Mouse (Mus musculus): ENCODE measurements at regions not wholly inside any gene's neighbourhood (a gene's known extent, or its start where the extent isn't known, plus 50 kb on each side); places are given as distances from the start of the nearest gene placed in this dataset.
"Not testable (repeated sequence)": the region's sequence is repeated elsewhere in the genome, so short reads cannot be mapped to it uniquely, and the experiment has no call there.

DNA sequence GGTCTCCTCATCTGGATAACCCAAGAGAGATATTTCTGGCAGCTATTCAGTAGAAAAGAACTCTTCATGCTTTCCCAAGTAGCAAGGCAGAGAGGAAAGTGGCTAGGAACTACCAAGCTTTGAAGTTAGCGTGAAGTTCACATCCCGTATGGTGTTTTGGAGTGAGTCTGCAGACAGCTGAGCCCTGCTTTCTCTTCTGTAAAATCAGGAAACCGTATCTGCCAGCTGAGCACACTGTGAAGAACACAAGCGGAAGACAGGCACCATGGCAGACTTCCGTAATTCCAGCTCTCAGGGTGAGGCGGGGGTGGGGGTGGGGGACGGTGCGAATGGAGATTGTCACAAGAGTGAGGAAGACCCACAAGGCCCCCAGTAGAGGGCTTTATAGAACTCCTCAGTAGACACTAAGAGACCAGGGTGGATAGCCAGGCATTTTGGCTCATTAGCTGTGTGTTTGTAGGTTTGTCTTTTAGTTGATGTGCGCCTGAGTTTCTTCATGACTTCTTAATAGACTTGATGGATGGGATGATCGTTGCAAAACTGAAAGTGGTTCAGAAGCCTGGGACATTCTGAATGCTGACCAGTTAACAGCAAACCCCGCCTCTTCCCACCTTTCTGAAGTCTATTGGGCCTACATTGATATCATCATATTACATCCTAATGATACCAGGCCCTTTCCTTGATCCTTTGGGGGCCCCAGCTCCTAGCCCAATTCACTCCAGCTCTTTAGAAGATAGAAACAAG lies 287.4 kb downstream of the 4933412E24Rik start:
- no peak for DNase-seq

GRCm38 (mm10) chr15:59728131-59728601 lies 288.2 kb downstream of the 4933412E24Rik start:
- DNase-seq: no peak

DNA sequence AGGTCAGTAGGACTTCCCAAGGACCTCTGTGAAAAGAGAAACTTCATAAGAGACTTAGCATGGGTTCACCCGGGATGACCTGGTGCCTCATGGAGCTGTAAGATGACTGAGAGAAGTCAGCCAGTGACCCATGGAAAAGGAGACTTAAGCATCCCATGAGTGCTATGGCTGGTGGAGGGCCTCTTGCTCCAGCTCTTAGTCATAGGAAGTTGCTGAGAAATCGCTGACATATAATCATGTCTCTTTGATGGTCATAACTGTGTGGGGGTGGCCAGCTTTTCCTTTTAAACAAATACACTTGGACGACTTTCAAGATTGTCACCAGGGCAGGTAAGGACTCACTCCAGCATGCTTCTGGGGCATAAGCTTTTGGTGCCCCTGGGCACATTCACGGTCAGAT lies 290.5 kb downstream of the 4933412E24Rik start:
- DNase-seq: no peak

DNA sequence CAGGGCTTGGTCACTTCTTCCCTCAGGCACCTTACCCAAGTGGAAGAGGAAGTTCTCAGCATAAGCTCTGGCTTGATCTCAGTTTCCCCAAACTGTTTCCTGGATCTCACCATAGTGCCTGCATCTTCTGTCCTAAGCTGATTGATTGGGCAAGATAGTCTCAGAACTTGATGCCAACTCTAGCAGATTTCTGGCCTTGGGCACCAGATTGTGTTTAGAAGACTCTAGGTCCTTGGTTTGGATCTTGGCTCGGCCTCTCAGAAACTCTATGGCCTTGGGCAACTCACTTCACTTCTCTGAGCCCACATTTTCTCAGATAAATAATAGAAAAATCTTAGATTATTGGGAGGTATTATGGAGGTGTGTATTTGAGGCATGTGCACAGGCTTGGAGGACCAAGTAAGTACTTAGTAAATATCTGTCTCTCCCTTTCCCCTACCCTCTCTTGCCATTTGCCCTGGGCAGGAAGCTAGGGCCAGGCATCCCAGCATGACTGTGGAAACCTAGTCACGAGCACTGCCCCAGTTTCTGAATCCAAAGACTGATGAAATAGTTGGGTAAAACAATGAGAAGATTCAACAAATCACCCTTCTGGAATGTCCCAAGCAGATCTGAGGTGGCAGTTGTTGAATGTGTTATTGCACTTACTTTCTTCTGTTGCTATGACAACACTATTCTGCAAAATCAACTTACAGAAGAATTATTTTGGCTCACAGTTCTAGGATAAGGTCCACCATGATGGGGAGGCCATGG lies 293.6 kb downstream of the 4933412E24Rik start:
- no peak for DNase-seq

DNA sequence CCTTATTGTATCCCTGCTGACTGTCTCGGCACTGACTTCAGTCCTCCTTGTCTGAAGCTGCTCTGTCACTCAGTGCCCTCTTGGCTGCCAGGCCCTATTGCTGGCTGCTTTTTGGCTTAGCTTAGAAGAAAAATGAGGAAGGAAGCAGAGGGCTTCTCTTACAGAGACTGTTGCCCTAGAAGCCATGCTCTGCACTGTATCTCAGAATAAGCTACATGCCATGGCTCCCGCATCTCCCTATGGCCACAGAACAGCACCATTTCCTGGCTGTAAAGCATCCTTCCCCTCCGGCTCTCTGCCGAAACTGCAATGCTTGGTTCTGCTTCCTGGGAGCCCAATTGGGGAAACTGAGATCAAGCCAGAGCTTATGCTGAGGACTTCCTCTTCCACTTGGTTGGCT lies 295.0 kb downstream of the 4933412E24Rik start:
- no peak for DNase-seq

- DNase-seq: no peak
Observed at GRCm38 (mm10) chr15:59721018-59721417, 295.4 kb downstream of the 4933412E24Rik start.

- no peak for DNase-seq
Observed at GRCm38 (mm10) chr15:59720149-59720548, 296.3 kb downstream of the 4933412E24Rik start.

- not testable (repeated sequence) for DNase-seq
Observed at GRCm38 (mm10) chr15:59719383-59720128, 296.9 kb downstream of the 4933412E24Rik start.

DNA sequence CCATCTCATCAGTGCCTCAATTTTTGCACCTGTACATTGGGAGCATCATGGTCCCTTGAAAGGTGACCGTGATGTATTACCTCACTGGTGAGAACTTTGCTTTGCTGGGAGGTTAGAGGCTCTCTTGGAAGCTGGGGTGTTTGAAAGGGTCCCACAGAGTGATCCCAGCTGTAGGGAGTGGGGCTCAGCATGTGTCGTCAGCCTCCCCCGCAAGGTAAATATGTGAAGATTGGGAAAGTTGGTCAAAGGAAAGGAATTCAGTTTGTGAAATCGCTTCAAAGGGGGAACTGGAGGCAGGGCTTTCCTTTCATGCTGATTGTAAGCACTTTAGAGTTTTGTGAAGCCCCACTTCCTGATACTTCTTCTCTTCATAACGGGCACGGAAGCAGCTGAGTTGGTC lies 299.5 kb downstream of the 4933412E24Rik start:
- DNase-seq: no peak

- DNase-seq: no peak
Observed at GRCm38 (mm10) chr15:59715951-59716350, 300.5 kb downstream of the 4933412E24Rik start.

DNA sequence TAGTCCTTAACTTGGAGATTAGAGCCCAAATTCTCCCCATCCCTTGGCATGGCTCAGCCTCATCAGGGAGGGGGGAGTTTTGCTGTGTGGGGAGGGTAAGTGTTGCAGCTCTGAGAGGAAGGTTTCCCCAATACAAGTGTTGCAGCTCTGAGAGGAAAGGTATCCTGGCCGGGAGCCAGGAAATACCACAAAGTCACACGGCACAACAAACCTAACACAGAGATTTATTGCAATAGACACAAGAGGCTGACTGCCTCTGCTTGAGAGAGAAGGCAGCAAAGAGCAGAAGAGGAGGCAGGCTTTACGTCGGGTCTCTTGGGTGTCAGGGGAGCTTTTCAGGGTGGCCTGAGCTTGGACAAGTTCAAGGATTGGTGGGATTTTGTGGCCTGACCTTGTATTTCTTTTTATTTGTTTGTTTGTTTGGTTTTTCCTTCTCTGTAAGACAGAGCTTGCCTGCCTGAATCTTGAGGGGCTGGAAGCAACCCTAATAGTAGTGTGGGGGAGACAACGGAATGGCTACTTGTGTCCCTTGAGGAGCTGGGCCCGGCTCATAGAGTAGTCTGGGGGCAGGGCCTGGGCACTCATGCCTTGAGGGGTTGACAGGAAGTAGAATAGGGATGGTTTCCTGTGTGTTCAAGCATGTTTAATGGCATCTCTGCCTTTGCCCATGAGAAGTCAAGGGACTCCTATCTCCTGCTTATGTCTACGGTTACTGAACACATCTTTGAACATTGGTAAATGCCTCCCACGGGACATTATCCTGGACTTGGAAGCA lies 302.3 kb downstream of the 4933412E24Rik start:
- no peak for DNase-seq

GRCm38 (mm10) chr15:59712077-59712752 lies 304.2 kb downstream of the 4933412E24Rik start:
- DNase-seq: no peak

- no peak for DNase-seq
Observed at GRCm38 (mm10) chr15:59709925-59710324, 306.5 kb downstream of the 4933412E24Rik start.

GRCm38 (mm10) chr15:59708402-59708801 lies 308.0 kb downstream of the 4933412E24Rik start:
- DNase-seq: no peak

GRCm38 (mm10) chr15:59707081-59707480 lies 309.3 kb downstream of the 4933412E24Rik start:
- no peak for DNase-seq

Data from cerebellum, adult 9-10 months (tissue).